Mouse (Mus musculus): Measurements from ENCODE around the gene Pkd1l1.

GRCm38 (mm10) chr11:9018491-9019267 is 45.6 kb upstream of the Pkd1l1 start:
- TF ChIP-seq CTCF (IDR thresholded peaks at IDR 0.05; ENCODE audit: borderline replicate concordance, insufficient read depth, low read depth, low read length) (no peak), POLR2A (IDR thresholded peaks at IDR 0.05; ENCODE audit: borderline replicate concordance, insufficient read depth, low read length) (no peak)

Measured in cerebellum, adult 2 months (tissue).